Mouse (Mus musculus) liver, embryonic 14.5 days (tissue): ENCODE measurements around the gene Casp12. TPM values are rescaled to one million over a fixed set of nuclear protein-coding genes. Genes with fewer than 3 reads are reported as not detected.
"Not testable (repeated sequence)": the region's sequence is repeated elsewhere in the genome, so short reads cannot be mapped to it uniquely, and the experiment has no call there.

ENCODE experiments used
- ATAC-seq: fragments of 200-750 bp; cut with Nextera tagmentation; 2 replicates; pipeline ENCODE4 v1.8.0; 2017; ENCODE audit warnings: moderate number of reproducible peaks, mild to moderate bottlenecking, moderate library complexity; ENCODE audit not compliant: insufficient read depth
- DNase-seq, 3 experiments: peaks; one replicate each; pipeline ENCODE4 v3.0.0-alpha.2; 2012 to 2013; ENCODE audit warnings: low read depth in 3 of 3, low spot score in 3 of 3
- H3K27ac ChIP-seq: fragments of 300-500 bp; sonication (generic); 2 replicates; pipeline ENCODE4 v1.5.1; 2014; ENCODE audit warnings: moderate library complexity, mild to moderate bottlenecking, control low read depth, inconsistent platforms
- H3K27me3 ChIP-seq: fragments of 300-500 bp; sonication (generic); 2 replicates; pipeline ENCODE4 v1.6.1; 2014; ENCODE audit warnings: mild to moderate bottlenecking, low read length, moderate library complexity; ENCODE audit not compliant: control insufficient read depth, insufficient read depth
- H3K36me3 ChIP-seq: fragments of 300-500 bp; sonication (generic); replicated peaks from 2 replicates; pipeline ENCODE4 v1.6.1; 2014; ENCODE audit warnings: low read depth; ENCODE audit not compliant: control insufficient read depth, insufficient read depth
- H3K4me1 ChIP-seq, 2 experiments: fragments of 200-500 bp in 1 of 2; fragments of 300-500 bp in 1 of 2; sonication (generic) in 1 of 2; replicated peaks; 2 replicates each; pipeline ENCODE4 v1.6.1; 2012 to 2014; ENCODE audit warnings: antibody characterized with exemption in 1 of 2, inconsistent platforms in 1 of 2, low read length in 1 of 2; ENCODE audit not compliant: control insufficient read depth in 2 of 2, insufficient read depth in 2 of 2
- H3K4me2 ChIP-seq: fragments of 300-500 bp; sonication (generic); 2 replicates; pipeline ENCODE4 v1.6.1; 2014; ENCODE audit warnings: low read depth, mild to moderate bottlenecking, control low read depth, moderate library complexity
- H3K4me3 ChIP-seq, 2 experiments: fragments of 200-500 bp in 1 of 2; fragments of 300-500 bp in 1 of 2; sonication (generic) in 1 of 2; 2 replicates each; pipeline ENCODE4 v1.5.1; 2012 to 2014; ENCODE audit warnings: low read depth in 2 of 2, low read length in 2 of 2, mild to moderate bottlenecking in 2 of 2, control low read depth in 1 of 2, inconsistent platforms in 1 of 2, moderate library complexity in 1 of 2; ENCODE audit not compliant: insufficient read depth in 1 of 2
- H3K9ac ChIP-seq: fragments of 300-500 bp; sonication (generic); replicated peaks from 2 replicates; pipeline ENCODE4 v1.6.1; 2014; ENCODE audit warnings: mild to moderate bottlenecking, control low read depth, moderate library complexity
- H3K9me3 ChIP-seq: fragments of 300-500 bp; sonication (generic); 2 replicates; pipeline ENCODE4 v1.6.1; 2016; ENCODE audit warnings: low read length, mixed read lengths; ENCODE audit not compliant: control insufficient read depth
- CTCF ChIP-seq: IDR thresholded peaks from 2 replicates; pipeline ENCODE4 v1.5.1; 2016; ENCODE audit warnings: antibody characterized with exemption, low read depth, control low read depth
- EP300 ChIP-seq: IDR thresholded peaks from 2 replicates; pipeline ENCODE4 v1.6.1; 2016; ENCODE audit warnings: antibody characterized with exemption, low read depth
- WGBS: fragments of 180-500 bp; shearing (Covaris S2); extraction: QIAGEN DNeasy Blood & Tissue Kit; methylation state at CpG from one replicate; pipeline ENCODE4 v1.1.7; 2014; ENCODE audit not compliant: insufficient replicate concordance; 5-methylcytosine and 5-hydroxymethylcytosine counted together
- polyA plus RNA-seq, 2 experiments: library from polyadenylated mRNA; depleted of rRNA in 1 of 2; stranded (reverse) in 1 of 2; unstranded in 1 of 2; fragments of >200 nt; fragmentation: Nextera tagmentation in 1 of 2; extraction: Ambion mirVana in 1 of 2; gene quantifications; 2 replicates each; pipeline versions ENCODE4 v1.2.1 to v1.2.3; 2012 to 2014

Gene Casp12
- polyA plus RNA-seq, 2 experiments: 0.10 to 0.32 TPM

DNA sequence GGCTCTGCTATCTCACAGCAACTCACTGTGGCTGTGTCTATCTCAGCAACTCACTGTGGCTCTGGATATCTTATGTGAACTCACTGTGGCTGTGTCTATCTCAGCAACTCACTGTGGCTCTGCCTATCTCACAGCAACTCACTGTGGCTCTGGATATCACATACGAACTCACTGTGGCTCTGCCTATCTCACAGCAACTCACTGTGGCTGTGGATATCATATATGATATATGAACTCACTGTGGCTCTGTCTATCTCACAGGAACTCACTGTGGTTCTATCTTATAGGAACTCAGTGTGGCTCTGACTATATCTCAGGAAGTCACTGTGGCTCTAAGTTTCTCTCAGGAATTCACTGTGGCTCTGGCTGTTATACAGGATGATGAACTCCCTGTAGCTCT, 2.1 kb upstream of the Casp12 start:
- Histone ChIP-seq H3K9ac (no peak overlapping the region), H3K27me3 (no peaks in the 10 kb centered on the region), H3K4me3 (no peak overlapping the region), H3K4me1 (no peaks in the 10 kb centered on the region), H3K9me3 (no peaks in the 10 kb centered on the region), H3K4me2 (no peak overlapping the region), H3K27ac (no peak overlapping the region), H3K36me3 (no peaks in the 10 kb centered on the region)
- no peak for ATAC-seq
- WGBS: 31% methylated on average over 1 of the region's 1 CpGs
- no peak for TF ChIP-seq CTCF
- no peak for TF ChIP-seq EP300
- DNase-seq: no peak

DNA sequence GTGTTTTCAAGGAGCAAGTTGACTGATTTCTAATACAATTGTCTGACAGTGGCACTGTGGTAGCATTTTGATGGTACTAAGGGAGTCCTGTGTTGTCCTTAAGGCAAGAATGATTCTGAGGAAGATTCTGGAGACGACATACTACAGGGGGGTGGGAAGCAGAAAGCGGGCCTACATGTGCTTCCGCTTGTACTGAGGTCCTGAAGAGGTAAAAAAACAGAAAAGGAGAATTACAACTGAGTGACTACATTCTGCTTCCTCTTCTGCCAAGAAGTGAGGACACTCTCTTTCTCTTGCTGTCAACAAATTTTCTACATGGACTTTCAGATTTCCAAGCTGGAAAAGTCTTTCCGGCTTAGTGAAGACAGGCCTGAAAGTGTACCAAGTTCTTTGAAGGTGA, 1.1 kb upstream of the Casp12 start:
- H3K36me3 ChIP-seq: no peaks in the 10 kb centered on the region
- no peak for TF ChIP-seq EP300
- TF ChIP-seq CTCF: no peak
- DNase-seq (no peak), ATAC-seq (no peak)
- 51% methylated on average over 4 of the region's 4 CpGs for WGBS
- H3K27me3 ChIP-seq: no peaks in the 10 kb centered on the region
- no peak overlapping the region for H3K4me3 ChIP-seq
- H3K4me1 ChIP-seq: no peaks in the 10 kb centered on the region
- H3K4me2 ChIP-seq: no peak overlapping the region
- no peak overlapping the region for H3K27ac ChIP-seq
- H3K9me3 ChIP-seq: no peaks in the 10 kb centered on the region
- no peak overlapping the region for H3K9ac ChIP-seq

DNA sequence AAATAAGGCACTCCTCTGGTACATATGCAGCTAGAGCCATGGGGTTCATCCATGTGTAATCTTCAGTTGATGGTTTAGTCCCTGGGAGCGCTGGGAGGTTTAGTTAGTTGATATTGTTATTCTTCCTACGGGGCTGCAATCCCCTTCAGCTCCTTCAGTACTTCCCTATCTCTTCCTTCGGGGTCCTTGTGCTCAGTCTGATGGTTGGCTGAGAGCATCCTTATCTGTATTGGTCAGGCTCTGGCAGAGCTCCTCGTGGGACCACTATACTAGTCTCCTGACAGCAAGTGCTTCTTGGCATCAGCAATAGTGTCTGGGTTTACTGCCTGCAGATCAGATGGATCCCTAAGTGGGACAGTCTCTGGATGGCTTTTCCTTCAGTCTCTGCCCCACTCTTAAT, 2.2 kb downstream of the Casp12 start:
- Histone ChIP-seq H3K9ac (no peak overlapping the region), H3K36me3 (no peaks in the 10 kb centered on the region), H3K9me3 (no peaks in the 10 kb centered on the region), H3K4me1 (no peaks in the 10 kb centered on the region), H3K27me3 (no peaks in the 10 kb centered on the region), H3K4me2 (no peak overlapping the region), H3K4me3 (no peak overlapping the region), H3K27ac (no peak overlapping the region)
- WGBS: 28% methylated on average over 4 of the region's 4 CpGs
- no peak for DNase-seq
- TF ChIP-seq CTCF (no peak), EP300 (no peak)
- ATAC-seq: no peak

- no peak overlapping the region for H3K9ac ChIP-seq
- H3K36me3 ChIP-seq: no peaks in the 10 kb centered on the region
- 55% methylated on average over 2 of the region's 2 CpGs for WGBS
- DNase-seq (no peak), ATAC-seq (no peak)
- H3K9me3 ChIP-seq: no peaks in the 10 kb centered on the region
- H3K4me3 ChIP-seq: no peak overlapping the region
- H3K4me2 ChIP-seq: no peak overlapping the region
- TF ChIP-seq EP300: no peak
- no peak for TF ChIP-seq CTCF
- no peak overlapping the region for H3K27ac ChIP-seq
- H3K4me1 ChIP-seq: no peaks in the 10 kb centered on the region
- no peaks in the 10 kb centered on the region for H3K27me3 ChIP-seq
These were observed 8.4 kb downstream of the Casp12 start for GRCm38 (mm10) chr9:5353673-5354072.

DNA sequence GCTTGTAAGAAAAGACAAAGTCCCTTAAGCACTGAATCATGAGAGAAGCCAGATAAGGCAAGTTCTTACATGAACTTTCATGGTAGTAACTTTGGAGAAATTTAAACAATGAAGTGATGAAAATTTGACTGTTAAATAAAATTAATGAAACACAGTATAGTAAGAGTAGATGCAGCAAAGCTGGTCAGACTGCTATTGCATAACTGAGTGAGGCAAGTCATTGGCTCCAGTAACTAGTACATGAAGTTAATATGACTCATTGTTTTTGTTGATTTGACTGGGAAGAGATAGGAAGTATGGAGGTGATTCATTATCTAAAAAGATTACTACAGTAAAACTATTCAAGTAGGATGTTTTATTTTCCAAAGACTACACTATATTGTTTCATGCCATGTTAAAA, 11.6 kb downstream of the Casp12 start:
- Histone ChIP-seq H3K4me3 (no peak overlapping the region), H3K27me3 (no peaks in the 10 kb centered on the region), H3K9ac (no peak overlapping the region), H3K27ac (no peak overlapping the region), H3K4me2 (no peak overlapping the region), H3K36me3 (no peaks in the 10 kb centered on the region), H3K9me3 (no peaks in the 10 kb centered on the region), H3K4me1 (no peaks in the 10 kb centered on the region)
- ATAC-seq (no peak), DNase-seq (no peak)
- no peak for TF ChIP-seq CTCF
- TF ChIP-seq EP300: no peak

DNA sequence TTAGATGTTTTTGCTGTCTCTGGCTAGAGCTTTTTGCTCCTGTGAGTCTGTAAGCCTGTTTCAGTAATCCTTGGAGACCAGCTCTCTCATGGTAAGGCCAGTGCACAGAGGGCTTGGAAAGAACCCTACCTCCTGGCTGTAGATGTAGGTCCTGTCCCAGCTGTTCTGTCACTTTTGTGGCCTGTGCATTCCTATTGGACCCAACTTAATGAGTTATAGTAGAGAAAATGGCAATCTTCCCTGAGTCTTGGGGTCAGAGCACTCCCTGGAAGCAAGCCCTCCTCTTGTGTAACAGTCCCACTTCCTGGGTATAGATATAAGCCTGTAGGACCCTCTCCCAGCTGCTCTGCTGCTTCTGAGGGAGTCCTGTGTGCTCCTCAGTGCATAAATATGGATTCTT, 48.3 kb downstream of the Casp12 start:
- TF ChIP-seq EP300 (no peak), CTCF (no peak)
- no peaks in the 10 kb centered on the region for H3K27me3 ChIP-seq
- no peak overlapping the region for H3K9ac ChIP-seq
- ATAC-seq (no peak), DNase-seq (no peak)
- H3K4me3 ChIP-seq: no peak overlapping the region
- H3K4me2 ChIP-seq: no peak overlapping the region
- H3K27ac ChIP-seq: no peak overlapping the region
- no peaks in the 10 kb centered on the region for H3K36me3 ChIP-seq
- H3K4me1 ChIP-seq: no peaks in the 10 kb centered on the region
- H3K9me3 ChIP-seq: no peaks in the 10 kb centered on the region

DNA sequence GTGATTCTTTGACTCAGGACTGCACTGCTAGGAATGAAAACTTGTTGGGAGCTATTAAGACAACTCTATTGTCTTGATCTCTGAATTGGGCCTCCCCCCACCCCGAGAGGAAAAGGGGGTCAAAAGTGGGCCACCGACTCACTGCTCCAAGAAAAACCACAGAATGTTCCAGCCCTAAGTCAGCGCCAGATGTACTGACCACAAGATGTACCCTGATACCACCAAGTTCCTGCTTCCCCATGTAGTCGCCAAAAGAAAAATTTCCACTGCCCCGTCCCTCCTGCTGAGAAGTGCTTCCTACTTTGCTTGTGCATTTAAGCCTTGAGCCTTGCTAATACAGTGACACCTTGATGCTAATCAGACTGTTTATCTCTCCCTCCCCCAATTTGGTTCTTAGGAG, 50.6 kb downstream of the Casp12 start:
- not testable (repeated sequence) for H3K36me3 ChIP-seq, H3K27me3 ChIP-seq, DNase-seq, H3K9ac ChIP-seq, H3K4me1 ChIP-seq, H3K4me3 ChIP-seq, H3K9me3 ChIP-seq, H3K27ac ChIP-seq, H3K4me2 ChIP-seq, ATAC-seq
- 24% methylated on average over 5 of the region's 5 CpGs for WGBS
